22 mouse cellular contexts compared by ENCODE assay signal in genomic region chr5:134465197-134465596, GRCm38 (mm10). TPM values are rescaled to one million over a fixed set of nuclear protein-coding genes. Genes with fewer than 3 reads are reported as not detected.
A peak's percentile ranks its signal among the peaks of the same experiment; 100 is the strongest.
DNase-seq lines count a peak whose midpoint lies in the region; ATAC-seq and TF ChIP-seq lines count a peak whose summit lies in the region.
"Had no signal": no experiment of that assay in that cellular context is flagged by ENCODE, and none has a peak within 500 bp of the region (broad histone marks: within the 10 kb centered on the region; RNA-seq: fewer than 3 reads in every experiment).

No protein-coding gene starts in this region.

- no peak overlapping the region for H3K4me2 ChIP-seq in liver, embryonic 11.5 days
- H3K4me2 ChIP-seq in liver, embryonic 14.5 days (ENCODE audit: low read depth), result peak overlapping the region; percentile 13; the same call in 1 of the 2 replicates
- H3K4me2 ChIP-seq in neural tube, embryonic 15.5 days, result no peak overlapping the region
- H3K4me2 ChIP-seq: forebrain, embryonic 13.5 days; heart, embryonic 13.5 days; hindbrain, embryonic 13.5 days had no signal

- H3K36me3 ChIP-seq in liver, embryonic 11.5 days (ENCODE audit: control insufficient read depth, insufficient read depth, low read length), result no peaks in the 10 kb centered on the region
- no peaks in the 10 kb centered on the region for H3K36me3 ChIP-seq in liver, embryonic 14.5 days (replicated peaks; ENCODE audit: control insufficient read depth, insufficient read depth, low read depth)
- H3K36me3 ChIP-seq in neural tube, embryonic 15.5 days, result no peaks in the 10 kb centered on the region
- H3K36me3 ChIP-seq: forebrain, embryonic 10.5 days; heart, embryonic 13.5 days; hindbrain, embryonic 10.5 days; hindbrain, embryonic 13.5 days had no signal

- WGBS in liver, embryonic 11.5 days, result 61% methylated on average over 1 of the region's 1 CpGs
- 25% methylated on average over 1 of the region's 1 CpGs for WGBS in liver, embryonic 14.5 days (ENCODE audit: insufficient replicate concordance)
- WGBS in neural tube, embryonic 15.5 days, result 95% methylated on average over 1 of the region's 1 CpGs

- no peak overlapping the region for H3K9ac ChIP-seq in liver, embryonic 11.5 days (ENCODE audit: low read depth, low read length)
- no peak overlapping the region for H3K9ac ChIP-seq in liver, embryonic 14.5 days (replicated peaks)
- H3K9ac ChIP-seq in neural tube, embryonic 15.5 days (replicated peaks), result no peak overlapping the region
- H3K9ac ChIP-seq: forebrain, embryonic 13.5 days; heart, embryonic 13.5 days; hindbrain, embryonic 13.5 days had no signal

- H3K27ac ChIP-seq in liver, embryonic 11.5 days (ENCODE audit: low read depth, low read length), result no peak overlapping the region
- peak overlapping the region; percentile 27; the same call in 1 of the 2 replicates for H3K27ac ChIP-seq in liver, embryonic 14.5 days
- H3K27ac ChIP-seq in neural tube, embryonic 15.5 days (replicated peaks), result no peak overlapping the region
- H3K27ac ChIP-seq: heart, embryonic 13.5 days had no signal

- H3K27me3 ChIP-seq in liver, embryonic 11.5 days (replicated peaks; ENCODE audit: control insufficient read depth, insufficient read depth, low read length), result no peaks in the 10 kb centered on the region
- H3K27me3 ChIP-seq in liver, embryonic 14.5 days (ENCODE audit: control insufficient read depth, insufficient read depth, low read length), result no peaks in the 10 kb centered on the region
- H3K27me3 ChIP-seq in neural tube, embryonic 15.5 days (replicated peaks), result no peaks in the 10 kb centered on the region
- H3K27me3 ChIP-seq: forebrain, embryonic 13.5 days; heart, embryonic 13.5 days; hindbrain, embryonic 13.5 days had no signal

- no peak for TF ChIP-seq CTCF in liver, embryonic 14.5 days (IDR thresholded peaks at IDR 0.05; ENCODE audit: low read depth)

- peak; percentile 8 for DNase-seq in heart, adult 11 months
- DNase-seq in heart, postnatal 10 days, result no peak
- no peak for DNase-seq in liver, embryonic 11.5 days (ENCODE audit: low spot score)
- peak in 2 of 3 experiments; percentile 43 to 47 for DNase-seq in liver, embryonic 14.5 days (ENCODE audit: low read depth in 3 of 3, low spot score in 3 of 3)
- no peak for DNase-seq in lung, postnatal 14 days
- DNase-seq: adrenal gland, adult 8-10 months; adrenal gland, postnatal 25 days; cerebellum, adult 18-20 months; cerebellum, adult 9-10 months; cerebellum, postnatal 14 days; gastrocnemius, postnatal 10 days; gastrocnemius, postnatal 36 days; heart, adult 18-20 months had no signal

- no peaks in the 10 kb centered on the region for H3K9me3 ChIP-seq in liver, embryonic 11.5 days (ENCODE audit: control insufficient read depth, low read length)
- no peaks in the 10 kb centered on the region for H3K9me3 ChIP-seq in liver, embryonic 14.5 days (ENCODE audit: control insufficient read depth, low read length)
- no peaks in the 10 kb centered on the region for H3K9me3 ChIP-seq in neural tube, embryonic 15.5 days (replicated peaks)
- H3K9me3 ChIP-seq: forebrain, embryonic 10.5 days; forebrain, embryonic 13.5 days; heart, embryonic 13.5 days; hindbrain, embryonic 10.5 days; hindbrain, embryonic 13.5 days had no signal

- intact Hi-C loops in heart, postnatal 10 days (cut with DNase I), result no loop called here

- no peak overlapping the region for H3K4me3 ChIP-seq in liver, embryonic 11.5 days (ENCODE audit: low read depth, low read length)
- no peak overlapping the region for H3K4me3 ChIP-seq in liver, embryonic 14.5 days (ENCODE audit: insufficient read depth in 1 of 2, low read depth in 2 of 2, low read length in 2 of 2)
- no peak overlapping the region for H3K4me3 ChIP-seq in neural tube, embryonic 15.5 days (replicated peaks)
- H3K4me3 ChIP-seq: forebrain, embryonic 10.5 days; forebrain, embryonic 13.5 days; heart, embryonic 13.5 days; hindbrain, embryonic 10.5 days; hindbrain, embryonic 13.5 days had no signal

- 0 out of 2 replicates have a peak, but pooled peaks have one; percentile 14 for TF ChIP-seq EP300 in liver, embryonic 14.5 days (IDR thresholded peaks at IDR 0.05; ENCODE audit: low read depth)

- peak; percentile 40; the same call in 1 of the 2 replicates for ATAC-seq in liver, embryonic 11.5 days (replicated peaks; ENCODE audit: low FRiP score)
- ATAC-seq in liver, embryonic 14.5 days (ENCODE audit: insufficient read depth), result no peak
- no peak for ATAC-seq in neural tube, embryonic 15.5 days (ENCODE audit: low FRiP score)
- ATAC-seq: activated CD4-positive, CD25-positive, alpha-beta regulatory T cell, adult 4 months; forebrain, embryonic 13.5 days; forebrain, embryonic 16.5 days; hindbrain, embryonic 16.5 days had no signal

- peaks cover 50% of the 10 kb centered on the region for H3K4me1 ChIP-seq in liver, embryonic 11.5 days (replicated peaks; ENCODE audit: control insufficient read depth, insufficient read depth, low read length)
- H3K4me1 ChIP-seq in liver, embryonic 14.5 days (replicated peaks; ENCODE audit: control insufficient read depth in 2 of 2, insufficient read depth in 2 of 2, low read length in 1 of 2), result peaks cover 45 to 52% of the 10 kb centered on the region in 2 experiments
- peaks cover 17% of the 10 kb centered on the region for H3K4me1 ChIP-seq in neural tube, embryonic 15.5 days

RNA-seq across cellular contexts. Expression of gene Gtf2ird1, which starts 8.7 kb away (rescaled TPM):
- 10 to 100 TPM; 43.3 to 45.5 TPM for total RNA-seq in heart, postnatal 10 days (2021)
- 46.7 and 51.8 TPM in 2 replicates for polyA plus RNA-seq in liver, embryonic 11.5 days (2014; fragmentation: Nextera tagmentation; extraction: Ambion mirVana)
- polyA plus RNA-seq in liver, embryonic 14.5 days (2012; rRNA removed), result 7.5 and 7.9 TPM in 2 replicates
- 8.4 and 9.7 TPM in 2 replicates for polyA plus RNA-seq in liver, embryonic 14.5 days (2014; fragmentation: Nextera tagmentation; extraction: Ambion mirVana)
- polyA plus RNA-seq in neural tube, embryonic 15.5 days (2015; fragmentation: Nextera tagmentation; extraction: Ambion mirVana), result 62.6 and 64.9 TPM in 2 replicates

Comparison
In these comparisons a context has a peak if more than half of its experiments do, and no peak if none do; other contexts are left out.
1. DNase-seq: peak in heart, adult 11 months (single experiment) and liver, embryonic 14.5 days (2 of 3); none in heart, postnatal 10 days (0 of 2), liver, embryonic 11.5 days (single experiment) and lung, postnatal 14 days (single experiment).